Mouse (Mus musculus) forebrain, embryonic 13.5 days (tissue): ENCODE results near the gene Hnrnpu. TPM values are rescaled to one million over a fixed set of nuclear protein-coding genes. Genes with fewer than 3 reads are reported as not detected.
"Not testable (repeated sequence)": the region's sequence is repeated elsewhere in the genome, so short reads cannot be mapped to it uniquely, and the experiment has no call there.

Experiments used
- ATAC-seq: fragments of 200-750 bp; cut with Nextera tagmentation; 2 replicates; pipeline ENCODE4 v1.8.0; 2017
- H3K27ac ChIP-seq: fragments of 300-500 bp; sonication (generic); 2 replicates; pipeline ENCODE4 v1.5.1; 2015; ENCODE audit warnings: inconsistent platforms, mild to moderate bottlenecking, moderate library complexity
- H3K27me3 ChIP-seq: fragments of 300-500 bp; sonication (generic); 2 replicates; pipeline ENCODE4 v1.6.1; 2015; ENCODE audit warnings: mild to moderate bottlenecking, inconsistent platforms
- H3K36me3 ChIP-seq: fragments of 300-500 bp; sonication (generic); 2 replicates; pipeline ENCODE4 v1.6.1; 2015; ENCODE audit warnings: mild to moderate bottlenecking, inconsistent platforms; ENCODE audit not compliant: poor library complexity, severe bottlenecking
- H3K4me1 ChIP-seq: fragments of 300-500 bp; sonication (generic); 2 replicates; pipeline ENCODE4 v1.6.1; 2015; ENCODE audit warnings: inconsistent platforms
- H3K4me2 ChIP-seq: fragments of 300-500 bp; sonication (generic); 2 replicates; pipeline ENCODE4 v1.6.1; 2015; ENCODE audit warnings: inconsistent platforms, mild to moderate bottlenecking, moderate library complexity
- H3K4me3 ChIP-seq: fragments of 300-500 bp; sonication (generic); 2 replicates; pipeline ENCODE4 v1.5.1; 2015; ENCODE audit warnings: mild to moderate bottlenecking, inconsistent platforms
- H3K9ac ChIP-seq: fragments of 300-500 bp; sonication (generic); 2 replicates; pipeline ENCODE4 v1.6.1; 2015; ENCODE audit warnings: mild to moderate bottlenecking, inconsistent platforms
- H3K9me3 ChIP-seq: fragments of 300-500 bp; sonication (generic); replicated peaks from 2 replicates; pipeline ENCODE4 v1.6.1; 2016; ENCODE audit warnings: inconsistent platforms
- WGBS: fragments of 180-500 bp; shearing (Covaris S2); methylation state at CpG from one replicate; pipeline ENCODE4 v1.1.7; 2015; 5-methylcytosine and 5-hydroxymethylcytosine counted together
- polyA plus RNA-seq: library from polyadenylated mRNA; unstranded; fragments of >200 nt; fragmentation: Nextera tagmentation; extraction: Ambion mirVana; gene quantifications from 2 replicates; pipeline ENCODE4 v1.2.1, GENCODE M21; 2015

The Hnrnpu gene
- polyA plus RNA-seq, 1 experiment from 2014 or later: 374 TPM

DNA sequence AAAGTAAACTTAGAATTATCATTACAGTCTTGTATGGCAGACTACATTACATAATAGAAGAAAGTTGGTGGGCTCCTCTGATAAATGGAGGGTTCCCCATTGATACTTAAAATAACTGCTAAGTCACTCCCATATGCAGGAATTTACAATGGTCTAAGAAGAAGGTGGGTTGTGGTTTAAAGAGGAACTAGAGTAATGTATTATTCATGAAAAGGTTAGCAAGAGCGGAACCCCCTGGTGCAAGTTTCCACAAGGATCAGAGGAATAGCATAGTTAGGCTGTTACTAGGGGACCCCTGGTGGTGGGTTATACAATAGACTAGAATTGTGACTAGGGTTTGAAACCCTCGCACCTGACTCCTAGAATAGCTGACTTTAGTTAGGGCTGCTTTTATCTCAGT lies 23.1 kb upstream of the Hnrnpu start:
- Histone ChIP-seq H3K4me2 (no peak overlapping the region), H3K9me3 (no peaks in the 10 kb centered on the region), H3K27me3 (no peaks in the 10 kb centered on the region), H3K9ac (no peak overlapping the region), H3K4me1 (no peaks in the 10 kb centered on the region), H3K27ac (no peak overlapping the region), H3K36me3 (no peaks in the 10 kb centered on the region), H3K4me3 (no peak overlapping the region)
- WGBS: 60% methylated on average over 2 of the region's 2 CpGs
- no peak for ATAC-seq

DNA sequence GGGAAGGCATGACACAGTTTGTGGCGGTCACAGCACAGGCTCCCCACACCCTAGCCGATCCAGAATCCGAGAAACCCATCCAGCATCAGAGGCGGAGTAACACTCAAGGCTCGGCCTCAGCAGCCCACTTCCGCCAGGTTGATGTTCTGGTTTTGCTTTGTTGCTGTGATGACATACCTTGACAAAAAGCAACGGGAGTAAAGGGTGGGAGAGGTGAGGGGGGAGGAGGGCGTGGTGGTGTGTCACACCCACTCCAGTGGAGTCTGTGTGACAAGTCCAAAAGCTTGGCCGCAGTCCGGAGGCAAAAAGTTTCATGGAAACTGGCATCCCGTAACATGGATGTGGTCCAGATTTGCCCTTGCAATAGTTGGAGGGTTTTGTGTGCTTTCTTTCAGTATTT lies 22.7 kb upstream of the Hnrnpu start:
- Histone ChIP-seq H3K4me2 (no peak overlapping the region), H3K36me3 (no peaks in the 10 kb centered on the region), H3K9me3 (no peaks in the 10 kb centered on the region), H3K9ac (no peak overlapping the region), H3K4me3 (no peak overlapping the region), H3K4me1 (no peaks in the 10 kb centered on the region), H3K27ac (no peak overlapping the region), H3K27me3 (no peaks in the 10 kb centered on the region)
- ATAC-seq: no peak
- 87% methylated on average over 11 of the region's 11 CpGs for WGBS

- H3K27me3 ChIP-seq: no peaks in the 10 kb centered on the region
- no peaks in the 10 kb centered on the region for H3K4me1 ChIP-seq
- ATAC-seq: no peak
- H3K36me3 ChIP-seq: no peaks in the 10 kb centered on the region
- H3K4me2 ChIP-seq: no peak overlapping the region
- H3K9ac ChIP-seq: no peak overlapping the region
- WGBS: 68% methylated on average over 12 of the region's 12 CpGs
- no peak overlapping the region for H3K27ac ChIP-seq
- H3K4me3 ChIP-seq: no peak overlapping the region
- no peaks in the 10 kb centered on the region for H3K9me3 ChIP-seq
These were observed 20.4 kb upstream of the Hnrnpu start for GRCm38 (mm10) chr1:178357776-178358710.

GRCm38 (mm10) chr1:178354576-178354975 lies 17.0 kb upstream of the Hnrnpu start:
- Histone ChIP-seq H3K4me1 (no peaks in the 10 kb centered on the region), H3K27ac (no peak overlapping the region), H3K9ac (no peak overlapping the region), H3K27me3 (no peaks in the 10 kb centered on the region), H3K4me3 (no peak overlapping the region), H3K4me2 (no peak overlapping the region), H3K9me3 (no peaks in the 10 kb centered on the region), H3K36me3 (no peaks in the 10 kb centered on the region)
- 58% methylated on average over 3 of the region's 3 CpGs for WGBS
- ATAC-seq: no peak

DNA sequence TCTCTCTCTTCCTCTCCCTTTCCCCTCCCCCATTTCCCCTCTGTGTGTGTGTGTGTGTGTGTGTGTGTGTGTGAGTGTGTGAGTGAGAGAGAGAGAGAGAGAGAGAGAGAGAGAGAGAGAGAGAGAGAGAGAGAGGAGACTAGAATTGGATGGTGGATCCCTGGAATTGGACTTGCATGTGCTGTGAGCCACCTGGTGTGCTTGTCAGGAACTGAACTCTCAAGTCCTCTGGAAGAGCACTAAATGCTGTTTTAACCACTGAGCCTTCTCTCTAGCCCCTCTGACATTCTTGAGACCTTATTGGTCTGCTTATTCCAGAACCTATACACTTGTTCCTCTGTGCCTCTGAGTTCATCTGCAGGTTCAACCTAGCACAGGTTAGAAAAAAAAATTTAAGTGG lies 14.0 kb upstream of the Hnrnpu start:
- Histone ChIP-seq H3K9me3 (no peaks in the 10 kb centered on the region), H3K9ac (no peak overlapping the region), H3K36me3 (no peaks in the 10 kb centered on the region), H3K4me1 (no peaks in the 10 kb centered on the region), H3K4me2 (no peak overlapping the region), H3K4me3 (no peak overlapping the region), H3K27ac (no peak overlapping the region), H3K27me3 (no peaks in the 10 kb centered on the region)
- no peak for ATAC-seq

- Histone ChIP-seq H3K4me3 (no peak overlapping the region), H3K9me3 (no peaks in the 10 kb centered on the region), H3K9ac (no peak overlapping the region), H3K4me1 (no peaks in the 10 kb centered on the region), H3K36me3 (no peaks in the 10 kb centered on the region), H3K4me2 (no peak overlapping the region), H3K27me3 (no peaks in the 10 kb centered on the region), H3K27ac (no peak overlapping the region)
- 93% methylated on average over 2 of the region's 2 CpGs for WGBS
- no peak for ATAC-seq
These were observed 13.2 kb upstream of the Hnrnpu start for GRCm38 (mm10) chr1:178350792-178351191.

DNA sequence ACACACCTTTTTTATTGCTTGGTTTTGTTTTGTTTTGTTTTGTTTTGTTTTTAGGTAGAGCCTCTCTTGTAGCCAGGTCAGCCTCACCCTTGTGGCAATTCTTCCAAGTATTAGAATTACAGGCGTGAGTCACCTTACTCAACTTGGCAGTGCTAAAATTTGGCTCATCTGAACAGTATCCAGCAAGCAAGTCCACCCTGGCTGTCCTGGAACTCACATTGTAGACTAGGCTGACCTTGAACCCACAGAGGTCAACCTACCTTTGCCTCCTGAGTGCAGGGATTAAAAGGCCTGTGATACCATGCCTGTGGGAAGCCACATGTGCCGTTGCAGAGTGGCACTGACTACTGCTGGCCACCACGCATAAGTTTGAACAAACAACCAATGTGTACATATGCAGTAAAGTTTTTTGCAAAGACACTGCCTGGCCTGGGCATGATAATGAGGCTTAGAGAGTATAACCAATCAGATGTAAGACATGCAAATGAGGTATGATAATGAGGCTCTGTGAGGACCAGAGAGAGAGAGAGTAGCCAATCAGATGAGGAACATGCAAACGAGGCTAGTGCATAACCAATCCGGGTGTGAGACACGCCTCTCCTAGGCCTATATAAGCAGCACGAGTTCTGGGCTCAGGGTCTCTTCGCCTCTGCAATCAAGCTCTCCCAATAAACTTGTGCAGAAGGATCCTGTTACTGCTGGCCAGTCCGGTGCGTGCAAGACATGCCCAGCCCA lies 6.6 kb upstream of the Hnrnpu start:
- not testable (repeated sequence) for H3K27ac ChIP-seq, H3K9ac ChIP-seq, H3K4me1 ChIP-seq, H3K9me3 ChIP-seq, ATAC-seq, H3K27me3 ChIP-seq, H3K4me3 ChIP-seq, H3K36me3 ChIP-seq, H3K4me2 ChIP-seq
- WGBS: 94% methylated on average over 10 of the region's 10 CpGs

GRCm38 (mm10) chr1:178342612-178343011 lies 5.0 kb upstream of the Hnrnpu start:
- no peaks in the 10 kb centered on the region for H3K36me3 ChIP-seq
- no peak overlapping the region for H3K4me3 ChIP-seq
- H3K9ac ChIP-seq: no peak overlapping the region
- WGBS: 81% methylated on average over 5 of the region's 5 CpGs
- peaks cover 5% of the 10 kb centered on the region; the same call in 1 of the 2 replicates for H3K4me1 ChIP-seq
- H3K9me3 ChIP-seq: no peaks in the 10 kb centered on the region
- H3K27me3 ChIP-seq: no peaks in the 10 kb centered on the region
- H3K4me2 ChIP-seq: no peak overlapping the region
- no peak overlapping the region for H3K27ac ChIP-seq
- no peak for ATAC-seq

GRCm38 (mm10) chr1:178342063-178342462 lies 4.5 kb upstream of the Hnrnpu start:
- Histone ChIP-seq H3K4me1 (peaks cover 5% of the 10 kb centered on the region; the same call in 1 of the 2 replicates), H3K4me2 (no peak overlapping the region), H3K27me3 (no peaks in the 10 kb centered on the region), H3K9ac (no peak overlapping the region), H3K4me3 (no peak overlapping the region), H3K27ac (no peak overlapping the region), H3K36me3 (no peaks in the 10 kb centered on the region), H3K9me3 (no peaks in the 10 kb centered on the region)
- WGBS: 82% methylated on average over 1 of the region's 1 CpGs
- no peak for ATAC-seq

DNA sequence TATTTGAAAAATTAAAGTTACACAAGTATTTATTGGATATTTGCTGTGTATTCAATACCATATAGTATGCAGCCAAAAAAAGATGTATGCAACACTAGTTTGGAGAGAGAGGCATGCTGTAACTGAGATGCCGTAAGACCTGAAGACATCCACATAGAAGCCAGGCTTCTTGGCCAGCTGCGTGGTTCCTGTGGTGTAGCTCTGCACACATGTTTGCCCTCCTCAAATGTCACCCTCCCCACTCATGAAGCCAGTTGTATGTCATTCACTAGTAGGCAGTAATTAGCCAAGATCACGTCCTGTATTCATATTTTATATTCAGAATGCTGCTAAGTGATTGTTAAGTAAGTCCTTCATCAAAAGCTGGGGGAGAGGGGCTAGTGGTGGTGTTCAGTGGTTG lies 3.8 kb upstream of the Hnrnpu start:
- no peak overlapping the region for H3K4me2 ChIP-seq
- H3K36me3 ChIP-seq: no peaks in the 10 kb centered on the region
- H3K27me3 ChIP-seq: no peaks in the 10 kb centered on the region
- no peak for ATAC-seq
- H3K9me3 ChIP-seq: no peaks in the 10 kb centered on the region
- peaks cover 5% of the 10 kb centered on the region; the same call in 1 of the 2 replicates for H3K4me1 ChIP-seq
- H3K9ac ChIP-seq: no peak overlapping the region
- WGBS: 84% methylated on average over 3 of the region's 3 CpGs
- no peak overlapping the region for H3K27ac ChIP-seq
- H3K4me3 ChIP-seq: no peak overlapping the region

GRCm38 (mm10) chr1:178340213-178340612 lies 2.6 kb upstream of the Hnrnpu start:
- H3K9me3 ChIP-seq: no peaks in the 10 kb centered on the region
- peaks cover 6% of the 10 kb centered on the region for H3K4me1 ChIP-seq
- H3K36me3 ChIP-seq: 0 out of 2 replicates have a peak, but pooled peaks cover under 1% of the 10 kb centered on the region
- no peaks in the 10 kb centered on the region for H3K27me3 ChIP-seq
- no peak overlapping the region for H3K27ac ChIP-seq
- no peak overlapping the region for H3K9ac ChIP-seq
- H3K4me3 ChIP-seq: no peak overlapping the region
- WGBS: 96% methylated on average over 2 of the region's 2 CpGs
- H3K4me2 ChIP-seq: no peak overlapping the region
- no peak for ATAC-seq

DNA sequence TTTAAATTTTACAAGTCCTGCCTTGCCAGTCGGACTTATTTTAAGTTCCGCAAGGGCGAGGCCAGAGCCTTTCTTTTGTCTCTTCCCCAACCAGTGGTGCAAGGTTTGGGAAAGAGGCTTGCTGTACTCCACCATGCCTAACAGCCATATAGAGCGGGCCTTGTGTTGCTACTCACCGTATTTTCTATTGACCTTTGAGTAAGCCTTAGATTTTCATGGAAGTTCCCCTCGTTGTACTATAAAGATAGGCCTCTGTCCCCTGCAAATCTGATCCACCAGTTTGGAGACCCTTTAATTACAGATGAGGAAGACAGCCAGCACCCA lies 683 bp upstream of the Hnrnpu start:
- H3K27me3 ChIP-seq: no peaks in the 10 kb centered on the region
- WGBS: 3% methylated on average over 6 of the region's 6 CpGs
- H3K4me1 ChIP-seq: peaks cover 23% of the 10 kb centered on the region
- peak overlapping the region; percentile 90 for H3K4me2 ChIP-seq
- H3K36me3 ChIP-seq: peaks cover 17% of the 10 kb centered on the region
- no peak for ATAC-seq
- peak overlapping the region; percentile 100 for H3K27ac ChIP-seq
- H3K9ac ChIP-seq: peak overlapping the region; percentile 100
- peak overlapping the region; percentile 100 for H3K4me3 ChIP-seq
- H3K9me3 ChIP-seq: no peaks in the 10 kb centered on the region
